Mouse (Mus musculus) heart, postnatal 0 days (tissue): ENCODE data around the gene Actl11.

Experiments used
- CTCF ChIP-seq: IDR thresholded peaks from 2 replicates; pipeline ENCODE4 v1.5.1; 2016; ENCODE audit warnings: antibody characterized with exemption, control low read depth, low read depth
- EP300 ChIP-seq: IDR thresholded peaks from 2 replicates; pipeline ENCODE4 v1.6.1; 2016; ENCODE audit warnings: antibody characterized with exemption, low read depth

- TF ChIP-seq CTCF (no peak; the same call in 1 of the 2 replicates), EP300 (no peak)
Observed at GRCm38 (mm10) chr9:107906252-107906966, 21.9 kb upstream of the Actl11 start, which contains the start of gene Mst1r.
